Mouse (Mus musculus) small intestine, adult 2 months (tissue): ENCODE data around the gene Ndufb6. TPM values are rescaled to one million over a fixed set of nuclear protein-coding genes. Genes with fewer than 3 reads are reported as not detected.

Experiments
- H3K27ac ChIP-seq: fragments of 200-500 bp; 2 replicates; pipeline ENCODE4 v1.5.1; 2012; ENCODE audit warnings: low read depth, low read length, control low read depth, inconsistent platforms; ENCODE audit not compliant: insufficient read depth
- H3K27me3 ChIP-seq: fragments of 200-500 bp; 2 replicates; pipeline ENCODE4 v1.6.1; 2012; ENCODE audit warnings: mild to moderate bottlenecking, moderate library complexity, low read length, inconsistent platforms; ENCODE audit not compliant: control insufficient read depth, insufficient read depth
- H3K36me3 ChIP-seq: fragments of 200-500 bp; 2 replicates; pipeline ENCODE4 v1.6.1; 2012; ENCODE audit warnings: mild to moderate bottlenecking, low read length, control low read depth, inconsistent platforms; ENCODE audit not compliant: control insufficient read depth, insufficient read depth
- H3K4me1 ChIP-seq: fragments of 200-500 bp; 2 replicates; pipeline ENCODE4 v1.6.1; 2012; ENCODE audit warnings: low read length, inconsistent platforms, mixed read lengths; ENCODE audit not compliant: control insufficient read depth, insufficient read depth, insufficient read length
- H3K4me3 ChIP-seq: fragments of 200-500 bp; 2 replicates; pipeline ENCODE4 v1.5.1; 2012; ENCODE audit warnings: low read depth, mild to moderate bottlenecking, control low read depth, inconsistent platforms, low read length, moderate library complexity
- CTCF ChIP-seq: fragments of 200-500 bp; IDR thresholded peaks from 2 replicates; pipeline ENCODE4 v1.5.1; 2012; ENCODE audit warnings: low read depth, mild to moderate bottlenecking, control low read depth, inconsistent platforms, low read length, moderate library complexity, mixed read lengths; ENCODE audit not compliant: insufficient replicate concordance, insufficient read length; ENCODE audit errors: extremely low read depth
- POLR2A ChIP-seq: fragments of 200-500 bp; IDR thresholded peaks from 2 replicates; pipeline ENCODE4 v1.6.1; 2012; ENCODE audit warnings: low read depth, mild to moderate bottlenecking, control low read depth, inconsistent platforms, low read length, moderate library complexity
- WGBS: fragments of 180-500 bp; shearing (Covaris S2); methylation state at CpG from one replicate; pipeline ENCODE4 v1.1.7; 2018; 5-methylcytosine and 5-hydroxymethylcytosine counted together
- polyA plus RNA-seq: library from polyadenylated mRNA; depleted of rRNA; stranded (reverse); fragments of >200 nt; gene quantifications from 2 replicates; pipeline ENCODE4 v1.2.3, GENCODE M21; 2012; rRNA removed

The Ndufb6 gene
- polyA plus RNA-seq, 1 experiment: 70.1 TPM

GRCm38 (mm10) chr4:40227131-40227530 is 52.1 kb downstream of the Ndufb6 start:
- Histone ChIP-seq H3K4me3 (no peak overlapping the region), H3K27me3 (no peaks in the 10 kb centered on the region), H3K27ac (no peak overlapping the region), H3K4me1 (no peaks in the 10 kb centered on the region), H3K36me3 (peaks cover 49% of the 10 kb centered on the region)
- TF ChIP-seq CTCF: no peak
- TF ChIP-seq POLR2A: no peak
- 85% methylated on average over 11 of the region's 11 CpGs for WGBS

DNA sequence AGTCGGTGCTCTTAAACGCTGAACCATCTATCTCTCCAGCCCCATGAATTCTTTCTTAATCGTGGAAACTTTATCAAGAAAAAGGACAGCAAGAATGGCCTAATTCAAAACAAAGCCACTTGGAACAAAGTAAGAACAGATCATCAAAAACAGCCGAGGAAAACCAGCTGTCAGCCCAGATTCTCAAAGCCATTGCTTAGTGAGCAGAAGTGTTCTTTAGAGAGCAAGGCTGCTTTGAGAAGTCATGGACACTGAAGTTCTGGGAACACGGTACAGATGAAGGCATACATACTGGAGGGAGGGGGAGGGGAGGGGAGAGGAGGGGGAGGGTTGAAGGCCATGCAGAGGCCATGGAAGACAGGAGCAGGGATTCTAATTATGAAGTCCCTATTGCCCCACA is 53.1 kb downstream of the Ndufb6 start:
- Histone ChIP-seq H3K27ac (no peak overlapping the region), H3K27me3 (no peaks in the 10 kb centered on the region), H3K4me1 (no peaks in the 10 kb centered on the region), H3K36me3 (peaks cover 55% of the 10 kb centered on the region), H3K4me3 (no peak overlapping the region)
- WGBS: 75% methylated on average over 5 of the region's 5 CpGs
- TF ChIP-seq POLR2A (no peak), CTCF (no peak)

DNA sequence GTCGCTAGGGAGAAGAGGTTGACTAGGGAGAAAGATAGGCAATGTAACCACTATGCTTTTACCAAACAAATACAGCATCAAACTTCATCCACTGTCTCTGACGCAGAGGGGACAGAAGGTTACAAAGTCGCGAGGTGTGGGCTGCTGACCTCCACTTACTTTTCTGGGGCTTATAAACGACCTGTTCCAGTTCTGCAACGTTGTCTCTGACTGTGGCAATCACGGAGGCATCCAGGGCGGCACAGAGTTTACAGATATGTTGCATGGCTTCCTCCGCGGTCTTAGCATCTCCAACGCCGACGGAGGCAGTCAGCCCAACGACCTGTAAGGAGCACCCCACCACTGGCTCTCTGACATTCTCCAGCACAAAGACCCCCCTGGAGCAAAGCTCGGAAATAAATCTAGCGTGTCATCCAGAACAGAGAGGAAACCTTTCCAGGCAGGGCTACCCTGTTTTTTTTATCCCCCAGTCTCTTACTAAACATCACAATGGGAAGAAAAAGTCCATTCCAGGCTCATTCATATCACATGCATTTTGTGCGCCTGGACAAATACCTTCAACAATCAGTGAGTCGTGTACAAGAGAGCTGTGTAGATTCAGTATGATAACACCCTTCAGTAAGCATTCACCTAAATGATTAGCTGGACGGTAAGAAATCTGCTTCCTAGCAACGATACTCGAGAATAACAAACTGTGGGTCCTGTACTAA is 57.2 kb downstream of the Ndufb6 start:
- no peak for TF ChIP-seq POLR2A
- no peak overlapping the region for H3K27ac ChIP-seq
- no peaks in the 10 kb centered on the region for H3K4me1 ChIP-seq
- WGBS: 75% methylated on average over 21 of the region's 21 CpGs
- no peak overlapping the region for H3K4me3 ChIP-seq
- H3K36me3 ChIP-seq: peaks cover 67% of the 10 kb centered on the region
- H3K27me3 ChIP-seq: no peaks in the 10 kb centered on the region

- peaks cover 67% of the 10 kb centered on the region for H3K36me3 ChIP-seq
Measured at GRCm38 (mm10) chr4:40221004-40221760, 58.0 kb downstream of the Ndufb6 start.

More at GRCm38 (mm10) chr4:40221004-40221760, 58.0 kb downstream of the Ndufb6 start:
- no peaks in the 10 kb centered on the region for H3K4me1 ChIP-seq
- TF ChIP-seq POLR2A: no peak
- TF ChIP-seq CTCF: no peak
- 38% methylated on average over 14 of the region's 14 CpGs for WGBS
- no peak overlapping the region for H3K4me3 ChIP-seq
- no peak overlapping the region for H3K27ac ChIP-seq
- no peaks in the 10 kb centered on the region for H3K27me3 ChIP-seq

Other genes starting within 250 kb of the Ndufb6 start
- gene Aco1, start 136.3 kb downstream of the Ndufb6 start, polyA plus RNA-seq: 26.2 and 58.2 TPM in 2 replicates
- 8.1 and 19.9 TPM in 2 replicates for gene Ddx58, start 39.6 kb downstream of the Ndufb6 start, polyA plus RNA-seq
- 7.8 and 17.5 TPM in 2 replicates for gene Smim27, start 9.8 kb downstream of the Ndufb6 start, polyA plus RNA-seq
- 1.1 and 1.5 TPM in 2 replicates for gene Topors, start 9.6 kb downstream of the Ndufb6 start, polyA plus RNA-seq
- 0.23 TPM in 1 of 2 replicates, not detected in the other for gene Tmem215, start 192.8 kb upstream of the Ndufb6 start, polyA plus RNA-seq